Mouse (Mus musculus) adrenal gland, adult 2 months (tissue): Measurements from ENCODE around the gene Hsd17b6. TPM values are rescaled to one million over a fixed set of nuclear protein-coding genes. Genes with fewer than 3 reads are reported as not detected.
A peak's percentile ranks its signal among the peaks of the same experiment; 100 is the strongest.
"Not testable (repeated sequence)": the region's sequence is repeated elsewhere in the genome, so short reads cannot be mapped to it uniquely, and the experiment has no call there.

Experiments used
- DNase-seq: peaks from one replicate; pipeline ENCODE4 v3.0.0; 2021
- long read RNA-seq: library from polyadenylated mRNA; stranded (forward); transcript quantifications from one replicate; pipeline ENCODE4 v2.0.0, GENCODE M21; 2021
- polyA plus RNA-seq: library from polyadenylated mRNA; depleted of rRNA; stranded (reverse); fragments of >200 nt; gene quantifications from 2 replicates; pipeline ENCODE4 v1.2.3, GENCODE M21; 2012; rRNA removed
- total RNA-seq, 2 experiments: library from RNA; stranded (reverse); gene quantifications; 2 replicates each; pipeline ENCODE4 v1.2.3; 2021

The Hsd17b6 gene
- total RNA-seq (under 1 TPM in 1 of 2 experiments, not detected in 1; 0.63 TPM), polyA plus RNA-seq (not detected in 2 replicates)
- long read RNA-seq, result 0 reads

- DNase-seq, result no peak
Observed at GRCm38 (mm10) chr10:128007446-128007845, at the start of gene Hsd17b6. Hsd17b6 (minus strand) TSS chr10:128007611.

- DNase-seq, result no peak
Observed at GRCm38 (mm10) chr10:128053001-128053400, 45.6 kb upstream of the Hsd17b6 start.

- DNase-seq, result not testable (repeated sequence)
Observed at GRCm38 (mm10) chr10:128052136-128052535, 44.7 kb upstream of the Hsd17b6 start.

GRCm38 (mm10) chr10:128051589-128051988 lies 44.2 kb upstream of the Hsd17b6 start:
- DNase-seq, result no peak

GRCm38 (mm10) chr10:128050355-128050754 lies 42.9 kb upstream of the Hsd17b6 start:
- DNase-seq, result no peak

GRCm38 (mm10) chr10:128049741-128050140 lies 42.3 kb upstream of the Hsd17b6 start:
- no peak for DNase-seq

- no peak for DNase-seq
Observed at GRCm38 (mm10) chr10:128048157-128048556, 40.7 kb upstream of the Hsd17b6 start.

- no peak for DNase-seq
Observed at GRCm38 (mm10) chr10:128043041-128043835, 35.8 kb upstream of the Hsd17b6 start.

- no peak for DNase-seq
Observed at GRCm38 (mm10) chr10:128042466-128042865, 35.1 kb upstream of the Hsd17b6 start.

GRCm38 (mm10) chr10:128041636-128042035 lies 34.2 kb upstream of the Hsd17b6 start:
- DNase-seq, result no peak

- no peak for DNase-seq
Observed at GRCm38 (mm10) chr10:128040293-128040692, 32.9 kb upstream of the Hsd17b6 start.

- DNase-seq, result no peak
Observed at GRCm38 (mm10) chr10:128039858-128040257, 32.4 kb upstream of the Hsd17b6 start.

- no peak for DNase-seq
Observed at GRCm38 (mm10) chr10:128039167-128039566, 31.8 kb upstream of the Hsd17b6 start.

- no peak for DNase-seq
Observed at GRCm38 (mm10) chr10:128037921-128038320, 30.5 kb upstream of the Hsd17b6 start.

- DNase-seq, result peak; percentile 73
Observed at GRCm38 (mm10) chr10:128036746-128037425, 29.5 kb upstream of the Hsd17b6 start.

GRCm38 (mm10) chr10:128030860-128031259 lies 23.4 kb upstream of the Hsd17b6 start:
- no peak for DNase-seq

- DNase-seq, result no peak
Observed at GRCm38 (mm10) chr10:128029931-128030330, 22.5 kb upstream of the Hsd17b6 start.

- DNase-seq, result no peak
Observed at GRCm38 (mm10) chr10:128023496-128023895, 16.1 kb upstream of the Hsd17b6 start.

- no peak for DNase-seq
Observed at GRCm38 (mm10) chr10:128022196-128022595, 14.8 kb upstream of the Hsd17b6 start.

- DNase-seq, result peak; percentile 83
Observed at GRCm38 (mm10) chr10:128015068-128015934, 7.9 kb upstream of the Hsd17b6 start, which contains the start of gene Prim1. Prim1 (plus strand) TSS chr10:128015168.

- DNase-seq, result no peak
Observed at GRCm38 (mm10) chr10:128009735-128010134, 2.3 kb upstream of the Hsd17b6 start.
